Mouse (Mus musculus): Measurements from ENCODE around the gene Lypd1.

DNA sequence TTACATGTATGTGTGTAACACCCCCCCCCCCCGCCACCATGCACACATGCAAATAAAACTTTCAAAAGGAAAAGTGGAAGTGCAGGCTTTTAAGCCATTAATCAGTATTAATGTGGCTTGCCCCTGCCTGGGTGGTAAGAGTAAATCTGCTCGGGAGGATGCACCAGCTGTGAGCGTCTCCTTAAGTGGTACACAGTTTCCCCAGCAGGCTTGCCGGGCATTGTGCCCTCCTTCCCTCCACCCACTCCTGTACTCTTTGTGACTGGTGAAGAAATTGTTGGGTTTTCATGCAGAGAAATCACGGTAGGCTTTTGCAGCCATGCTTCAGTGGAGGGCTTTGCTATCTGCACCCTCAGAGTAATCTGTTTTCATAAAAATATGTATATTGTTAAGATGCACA is 54.3 kb downstream of the Lypd1 start:
- TF ChIP-seq CTCF (IDR thresholded peaks at IDR 0.05; ENCODE audit: low read depth) (no peak), EP300 (IDR thresholded peaks at IDR 0.05; ENCODE audit: low read depth) (no peak)

All from heart, postnatal 0 days (tissue).